Mouse (Mus musculus): ENCODE measurements around the gene Itk.

- TF ChIP-seq CTCF (IDR thresholded peaks at IDR 0.05; ENCODE audit: extremely low read depth, insufficient read length, insufficient replicate concordance, low read depth, low read length) (no peak), POLR2A (IDR thresholded peaks at IDR 0.05; ENCODE audit: low read depth, low read length) (no peak)
These were observed 15.7 kb upstream of the Itk start for GRCm38 (mm10) chr11:46404986-46405385.
